Mouse (Mus musculus) erythroblast, embryonic 14.5 days (primary cell): Measurements from ENCODE around the gene Ppp4c.

Experiments used
- GATA1 ChIP-seq: IDR thresholded peaks from 2 replicates; pipeline ENCODE4 v1.6.1; 2012; ENCODE audit warnings: low read length, inconsistent platforms, mixed read lengths
- TAL1 ChIP-seq: IDR thresholded peaks from 3 replicates; pipeline ENCODE4 v1.6.1; 2012; ENCODE audit warnings: low read length, inconsistent platforms, mixed read lengths

GRCm38 (mm10) chr7:126759050-126759671 is 33.1 kb downstream of the Ppp4c start, which contains the start of gene Mapk3:
- TF ChIP-seq GATA1 (no peak), TAL1 (no peak)
